Mouse (Mus musculus) embryo, embryonic 11.5 days (tissue): Measurements from ENCODE around the gene Rgs21.

Experiments used
- DNase-seq: peaks from one replicate; pipeline ENCODE4 v3.0.0-alpha.2; 2012; ENCODE audit warnings: low read depth, low spot score

The Rgs21 gene

GRCm38 (mm10) chr1:144567567-144567966 is at the start of gene Rgs21:
Gene Rgs21 (minus strand): TSS chr1:144567667.
- DNase-seq, result no peak

DNA sequence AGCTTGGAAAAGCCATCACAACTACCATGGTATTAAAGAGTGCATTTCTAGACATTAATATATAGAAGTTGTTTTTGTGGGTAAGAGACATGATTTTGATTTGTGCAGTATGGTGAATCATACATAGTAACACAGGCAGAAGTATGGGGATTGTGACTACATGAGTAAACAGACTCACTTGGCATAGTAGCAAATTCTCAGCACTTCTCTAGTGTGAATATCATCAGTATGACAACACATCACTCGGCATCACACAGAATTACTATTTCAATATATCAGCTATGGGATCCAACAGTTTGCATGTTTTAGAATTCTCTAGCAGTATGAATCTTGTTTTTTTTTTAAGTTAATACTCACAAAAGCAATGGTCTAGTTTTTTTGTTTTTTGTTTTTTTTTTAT is 36.6 kb upstream of the Rgs21 start:
- DNase-seq, result no peak

DNA sequence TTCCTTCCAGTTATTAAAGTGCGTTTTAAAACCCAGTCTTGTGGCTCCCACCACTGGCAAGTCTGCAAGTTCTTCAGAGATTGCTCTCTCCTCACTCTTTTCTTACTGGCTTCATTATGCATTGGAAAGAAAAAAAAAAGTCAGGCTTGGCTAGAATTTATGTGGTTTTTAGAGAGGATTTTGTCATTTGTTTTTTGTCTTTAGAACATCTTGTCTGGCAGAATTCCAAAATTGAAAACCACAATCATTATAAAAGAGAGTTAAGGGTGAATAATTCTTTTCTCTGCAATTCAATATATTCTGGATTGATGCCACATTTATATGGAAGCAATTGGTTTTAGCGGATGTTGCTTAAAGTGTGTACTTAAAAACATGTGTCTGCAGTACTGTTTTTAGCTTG is 35.5 kb upstream of the Rgs21 start:
- no peak for DNase-seq

- DNase-seq, result no peak
Observed at GRCm38 (mm10) chr1:144579321-144579720, 11.9 kb upstream of the Rgs21 start.

DNA sequence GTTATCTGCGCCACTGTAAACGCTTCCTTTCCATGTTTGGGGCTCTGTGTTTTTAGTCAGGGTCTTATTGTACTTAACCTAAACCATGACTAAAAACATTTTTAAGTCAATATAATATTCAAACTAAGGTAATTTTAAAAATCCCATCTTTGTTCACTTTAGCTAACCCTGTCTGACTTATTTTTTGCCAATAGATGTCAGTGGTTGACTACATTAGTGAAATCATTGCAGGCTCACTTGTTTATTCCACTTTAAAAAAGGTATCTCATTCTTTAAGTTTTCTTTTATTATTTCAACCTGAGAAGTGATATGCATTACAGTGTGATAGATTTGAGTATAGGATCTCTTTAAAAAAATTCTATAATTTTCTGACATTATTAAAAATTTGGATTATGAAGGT is 5.5 kb upstream of the Rgs21 start:
- DNase-seq, result no peak

DNA sequence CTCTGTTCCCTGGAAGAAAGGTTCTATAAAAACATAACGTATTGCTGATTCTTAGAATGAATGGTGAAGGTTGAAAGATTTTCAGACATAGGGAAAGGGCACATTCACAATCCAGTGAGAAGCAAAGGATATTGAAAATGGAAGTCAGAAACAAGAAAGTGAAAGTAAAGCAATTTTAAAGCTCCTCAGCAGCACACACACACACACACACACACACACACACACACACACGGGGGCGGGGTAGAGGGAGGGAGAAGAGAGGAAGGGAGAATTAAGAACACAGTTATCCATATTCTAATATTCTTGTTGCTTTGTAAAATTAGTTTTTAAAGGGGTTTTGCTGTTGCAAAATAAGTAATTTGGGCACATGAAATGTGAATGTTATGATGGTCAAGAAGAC is 2.4 kb upstream of the Rgs21 start:
- DNase-seq, result no peak

- no peak for DNase-seq
Observed at GRCm38 (mm10) chr1:144545142-144545541, 22.3 kb downstream of the Rgs21 start.

- DNase-seq, result no peak
Observed at GRCm38 (mm10) chr1:144544497-144544961, 22.9 kb downstream of the Rgs21 start.

- DNase-seq, result no peak
Observed at GRCm38 (mm10) chr1:144531746-144532145, 35.7 kb downstream of the Rgs21 start.

- no peak for DNase-seq
Observed at GRCm38 (mm10) chr1:144517878-144518426, 49.5 kb downstream of the Rgs21 start.

- no peak for DNase-seq
Observed at GRCm38 (mm10) chr1:144502241-144502640, 65.2 kb downstream of the Rgs21 start.

DNA sequence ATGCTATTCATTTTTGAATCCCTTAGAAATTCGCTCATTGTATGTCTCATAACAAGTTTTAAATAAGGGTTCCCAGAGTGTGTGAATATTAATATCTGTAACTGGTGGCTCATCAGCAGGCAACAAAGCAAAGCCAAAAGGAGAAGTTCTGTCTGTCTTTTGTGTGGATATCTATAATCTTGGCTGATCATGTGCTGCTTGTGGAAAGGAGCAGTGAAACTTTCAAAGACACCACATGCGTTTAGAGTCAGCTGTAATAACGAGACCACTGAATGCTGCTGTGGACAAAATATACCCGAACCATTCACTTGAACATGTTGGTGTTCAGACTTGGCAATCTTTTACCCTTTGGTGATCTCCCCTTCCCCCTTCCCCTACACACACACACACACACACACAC is 67.0 kb downstream of the Rgs21 start:
- DNase-seq, result no peak

DNA sequence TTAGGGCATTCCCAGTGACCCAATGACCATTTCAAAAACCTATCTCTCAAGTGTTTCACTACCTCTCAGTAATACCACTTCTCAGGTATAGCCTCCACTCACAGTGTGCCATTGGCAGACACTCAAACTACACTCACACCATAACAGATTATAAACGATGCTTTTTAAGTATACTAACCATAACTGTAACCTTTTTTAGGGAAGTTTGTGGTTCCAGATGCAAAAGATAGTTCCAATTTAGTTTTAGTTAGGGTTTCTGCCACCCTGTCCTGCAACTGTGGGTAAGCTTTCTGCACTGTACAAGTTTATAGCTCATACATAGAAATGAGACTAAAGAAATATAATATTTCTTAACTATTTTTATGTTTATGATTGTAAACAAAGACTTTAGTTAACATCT is 67.7 kb downstream of the Rgs21 start:
- no peak for DNase-seq

- no peak for DNase-seq
Observed at GRCm38 (mm10) chr1:144498725-144499124, 68.7 kb downstream of the Rgs21 start.

- no peak for DNase-seq
Observed at GRCm38 (mm10) chr1:144498051-144498450, 69.4 kb downstream of the Rgs21 start.

- no peak for DNase-seq
Observed at GRCm38 (mm10) chr1:144493336-144493735, 74.1 kb downstream of the Rgs21 start.

GRCm38 (mm10) chr1:144488223-144488835 is 79.1 kb downstream of the Rgs21 start:
- DNase-seq, result no peak
